Mouse (Mus musculus): ENCODE results near the gene Ppia. TPM values are rescaled to one million over a fixed set of nuclear protein-coding genes. Genes with fewer than 3 reads are reported as not detected.

Gene Ppia
- polyA plus RNA-seq (2012; rRNA removed): 3,203 and 3,709 TPM in 2 replicates

GRCm38 (mm10) chr11:6414751-6415550 is at the start of gene Ppia:
Gene Ppia, plus strand, starts transcription at chr11:6415443.

GRCm38 (mm10) chr11:6388726-6389413 is 26.4 kb upstream of the Ppia start, which contains the start of gene Zmiz2:
Gene Zmiz2, plus strand, starts transcription at chr11:6389074.

GRCm38 (mm10) chr11:6444077-6444853 is 29.0 kb downstream of the Ppia start, which contains the start of gene H2afv:
Gene H2afv, minus strand, starts transcription at chr11:6444443.

Other genes with a start within 250 kb of the Ppia start
- gene A730071L15Rik, start 215.4 kb upstream of the Ppia start, polyA plus RNA-seq (2012; rRNA removed): 0.09 and 0.11 TPM in 2 replicates
- gene Nudcd3, start 215.0 kb upstream of the Ppia start, polyA plus RNA-seq (2012; rRNA removed): 75.0 and 77.9 TPM in 2 replicates
- 0.22 and 0.23 TPM in 2 replicates for gene Npc1l1, start 185.3 kb upstream of the Ppia start, polyA plus RNA-seq (2012; rRNA removed)
- gene Ddx56, start 147.7 kb upstream of the Ppia start, polyA plus RNA-seq (2012; rRNA removed): 48.9 and 51.0 TPM in 2 replicates
- gene Tmed4, start 140.6 kb upstream of the Ppia start, polyA plus RNA-seq (2012; rRNA removed): 142 and 143 TPM in 2 replicates
- 65.8 and 69.8 TPM in 2 replicates for gene Ogdh, start 123.8 kb upstream of the Ppia start, polyA plus RNA-seq (2012; rRNA removed)
- 54.5 and 82.1 TPM in 2 replicates for gene Zmiz2, start 26.4 kb upstream of the Ppia start, polyA plus RNA-seq (2012; rRNA removed)
- 140 and 150 TPM in 2 replicates for gene H2afv, start 29.0 kb downstream of the Ppia start, polyA plus RNA-seq (2012; rRNA removed)
- 13.3 and 13.9 TPM in 2 replicates for gene Purb, start 60.5 kb downstream of the Ppia start, polyA plus RNA-seq (2012; rRNA removed)
- 0.51 and 0.59 TPM in 2 replicates for gene Myo1g, start 105.5 kb downstream of the Ppia start, polyA plus RNA-seq (2012; rRNA removed)
- gene Ccm2, start 131.4 kb downstream of the Ppia start, polyA plus RNA-seq (2012; rRNA removed): 95.6 and 97.5 TPM in 2 replicates
- 87.6 and 97.1 TPM in 2 replicates for gene Nacad, start 190.6 kb downstream of the Ppia start, polyA plus RNA-seq (2012; rRNA removed)
- gene Tbrg4, start 210.6 kb downstream of the Ppia start, polyA plus RNA-seq (2012; rRNA removed): 73.0 and 74.1 TPM in 2 replicates
- not detected in 2 replicates for gene Wap, start 223.2 kb downstream of the Ppia start, polyA plus RNA-seq (2012; rRNA removed)
- 17.8 and 18.9 TPM in 2 replicates for gene Ramp3, start 243.1 kb downstream of the Ppia start, polyA plus RNA-seq (2012; rRNA removed)

Data from central nervous system, embryonic 18 days (tissue).